ENCODE assay signal across 7 mouse cellular contexts in the genomic region with DNA sequence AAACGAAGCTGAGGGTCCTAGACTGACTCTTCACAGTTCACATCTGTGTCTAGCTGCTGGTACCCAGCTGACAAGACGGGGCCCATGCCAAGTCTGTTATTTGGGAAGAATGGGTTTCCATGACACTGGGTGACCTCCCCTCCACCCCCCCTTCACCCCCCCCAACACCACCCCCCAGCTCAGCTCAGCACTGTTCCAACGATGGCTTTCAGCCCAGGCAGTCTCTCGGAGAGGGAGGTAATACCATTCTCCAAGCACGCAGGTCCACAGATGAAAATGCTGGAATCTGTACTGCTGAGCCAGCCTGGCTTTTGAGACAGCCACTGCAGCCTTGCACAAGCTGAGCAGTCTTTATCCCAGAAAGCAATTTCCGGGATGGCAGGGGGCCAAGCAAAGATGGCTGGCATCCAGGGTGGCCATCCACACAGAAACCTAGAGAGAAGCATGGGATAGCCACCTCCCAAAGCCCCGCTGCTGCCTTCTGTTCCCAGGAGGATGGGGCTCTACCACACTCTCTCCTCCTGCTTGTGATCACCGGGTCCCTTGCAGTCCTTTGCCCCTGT. TPM values are rescaled to one million over a fixed set of nuclear protein-coding genes. Genes with fewer than 3 reads are reported as not detected.
DNase-seq lines count a peak whose midpoint lies in the region; ATAC-seq and TF ChIP-seq lines count a peak whose summit lies in the region.

No protein-coding gene starts in this region.

- no peaks in the 10 kb centered on the region for H3K9me3 ChIP-seq in liver, postnatal 0 days (ENCODE audit: low read length)
- no peaks in the 10 kb centered on the region for H3K9me3 ChIP-seq in liver, embryonic 12.5 days (replicated peaks)
- H3K9me3 ChIP-seq in forebrain, embryonic 15.5 days, result no peaks in the 10 kb centered on the region

- no peak for ATAC-seq in liver, postnatal 0 days
- no peak for ATAC-seq in liver, embryonic 12.5 days
- ATAC-seq in forebrain, embryonic 15.5 days (replicated peaks), result peak; percentile 90

- 65% methylated on average over 8 of the region's 8 CpGs for WGBS in liver, postnatal 0 days (ENCODE audit: insufficient replicate concordance)
- 54% methylated on average over 8 of the region's 8 CpGs for WGBS in liver, embryonic 12.5 days (ENCODE audit: insufficient replicate concordance)
- WGBS in forebrain, embryonic 15.5 days, result 24% methylated on average over 8 of the region's 8 CpGs

- DNase-seq in liver, postnatal 0 days, result peak; percentile 23
- peak; percentile 80 to 84 for DNase-seq in cerebellum, adult 18-20 months
- peak; percentile 60 to 74 for DNase-seq in left cerebral cortex, postnatal 25 days (ENCODE audit: low spot score in 2 of 2)
- DNase-seq in right cerebral cortex, postnatal 25 days, result peak; percentile 63
- DNase-seq in embryo, embryonic 11 days, result no peak

- no peak overlapping the region for H3K4me3 ChIP-seq in liver, postnatal 0 days (ENCODE audit: low read depth, low read length)
- no peak overlapping the region for H3K4me3 ChIP-seq in liver, embryonic 12.5 days
- H3K4me3 ChIP-seq in forebrain, embryonic 15.5 days, result no peak overlapping the region

- TF ChIP-seq EP300 in liver, postnatal 0 days (IDR thresholded peaks at IDR 0.05; ENCODE audit: low read depth), result no peak

- TF ChIP-seq CTCF in liver, postnatal 0 days (IDR thresholded peaks at IDR 0.05; ENCODE audit: low read depth), result no peak

- H3K36me3 ChIP-seq in liver, postnatal 0 days (replicated peaks; ENCODE audit: insufficient read depth, low read length), result no peaks in the 10 kb centered on the region
- H3K36me3 ChIP-seq in liver, embryonic 12.5 days, result no peaks in the 10 kb centered on the region
- no peaks in the 10 kb centered on the region for H3K36me3 ChIP-seq in forebrain, embryonic 15.5 days

- no peak overlapping the region for H3K9ac ChIP-seq in liver, postnatal 0 days (replicated peaks)
- H3K9ac ChIP-seq in liver, embryonic 12.5 days, result no peak overlapping the region
- H3K9ac ChIP-seq in forebrain, embryonic 15.5 days (replicated peaks), result no peak overlapping the region

- H3K27ac ChIP-seq in liver, postnatal 0 days (ENCODE audit: low read depth), result no peak overlapping the region
- no peak overlapping the region for H3K27ac ChIP-seq in liver, embryonic 12.5 days
- peak overlapping the region; percentile 67 for H3K27ac ChIP-seq in forebrain, embryonic 15.5 days (replicated peaks)

- H3K4me2 ChIP-seq in liver, postnatal 0 days (ENCODE audit: low read depth, low read length), result no peak overlapping the region
- H3K4me2 ChIP-seq in liver, embryonic 12.5 days, result no peak overlapping the region
- H3K4me2 ChIP-seq in forebrain, embryonic 15.5 days (replicated peaks), result no peak overlapping the region

- H3K4me1 ChIP-seq in liver, postnatal 0 days (ENCODE audit: insufficient read depth), result no peaks in the 10 kb centered on the region
- no peaks in the 10 kb centered on the region for H3K4me1 ChIP-seq in liver, embryonic 12.5 days
- H3K4me1 ChIP-seq in forebrain, embryonic 15.5 days, result peaks cover 17% of the 10 kb centered on the region

- no peaks in the 10 kb centered on the region for H3K27me3 ChIP-seq in liver, postnatal 0 days (ENCODE audit: insufficient read depth, low read length)
- H3K27me3 ChIP-seq in liver, embryonic 12.5 days (replicated peaks), result no peaks in the 10 kb centered on the region; the same call in 1 of the 2 replicates
- no peaks in the 10 kb centered on the region for H3K27me3 ChIP-seq in forebrain, embryonic 15.5 days

- intact Hi-C loops in left cerebral cortex, postnatal 25 days (cut with DNase I), result no loop called here

RNA-seq across cellular contexts. Expression of gene Cacna2d4, which starts 1.2 kb away (rescaled TPM):
- 0.02 and 0.08 TPM in 2 replicates for polyA plus RNA-seq in liver, postnatal 0 days (2015; fragmentation: Nextera tagmentation; extraction: Ambion mirVana)
- polyA plus RNA-seq in liver, embryonic 12.5 days (2016; fragmentation: Nextera tagmentation; extraction: Ambion mirVana), result 0.05 TPM in 1 of 2 replicates, not detected in the other
- 0.11 and 0.37 TPM in 2 replicates for polyA plus RNA-seq in forebrain, embryonic 15.5 days (2015; fragmentation: Nextera tagmentation; extraction: Ambion mirVana)
- total RNA-seq in left cerebral cortex, postnatal 25 days (2021), result 1 to 10 TPM; 2.6 to 4.6 TPM

RNA-seq across cellular contexts. Expression of gene Cacna1c, which starts 41.3 kb away (rescaled TPM):
- 0.14 and 0.23 TPM in 2 replicates for polyA plus RNA-seq in liver, postnatal 0 days (2015; fragmentation: Nextera tagmentation; extraction: Ambion mirVana)
- 0.49 and 0.64 TPM in 2 replicates for polyA plus RNA-seq in liver, embryonic 12.5 days (2016; fragmentation: Nextera tagmentation; extraction: Ambion mirVana)
- polyA plus RNA-seq in forebrain, embryonic 15.5 days (2015; fragmentation: Nextera tagmentation; extraction: Ambion mirVana), result 6.4 and 7.2 TPM in 2 replicates
- 10 to 100 TPM; 60.6 to 70.9 TPM for total RNA-seq in left cerebral cortex, postnatal 25 days (2021)
